Comparison of ENCODE assay signal across 8 mouse cellular contexts in genomic region chr11:55015831-55016241, GRCm38 (mm10). TPM values are rescaled to one million over a fixed set of nuclear protein-coding genes. Genes with fewer than 3 reads are reported as not detected.
A peak's percentile ranks its signal among the peaks of the same experiment; 100 is the strongest.
DNase-seq lines count a peak whose midpoint lies in the region; ATAC-seq lines count a peak whose summit lies in the region.

No protein-coding gene starts in this region.

- no peaks in the 10 kb centered on the region for H3K9me3 ChIP-seq in forebrain, embryonic 15.5 days
- H3K9me3 ChIP-seq in forebrain, embryonic 10.5 days: no peaks in the 10 kb centered on the region
- no peaks in the 10 kb centered on the region for H3K9me3 ChIP-seq in heart, embryonic 15.5 days (replicated peaks)
- no peaks in the 10 kb centered on the region for H3K9me3 ChIP-seq in stomach, embryonic 15.5 days

- H3K27ac ChIP-seq in forebrain, embryonic 15.5 days (replicated peaks): peak overlapping the region; percentile 53
- H3K27ac ChIP-seq in forebrain, embryonic 10.5 days: no peak overlapping the region
- peak overlapping the region; percentile 90 for H3K27ac ChIP-seq in heart, embryonic 15.5 days
- 0 out of 2 replicates have a peak overlapping the region, but pooled peaks have one; percentile 12 for H3K27ac ChIP-seq in stomach, embryonic 15.5 days

- H3K4me2 ChIP-seq in forebrain, embryonic 15.5 days (replicated peaks): no peak overlapping the region
- H3K4me2 ChIP-seq in heart, embryonic 15.5 days: peak overlapping the region; percentile 12; the same call in 1 of the 2 replicates
- no peak overlapping the region for H3K4me2 ChIP-seq in stomach, embryonic 15.5 days

- no peak for DNase-seq in forebrain, embryonic 10.5 days (ENCODE audit: extremely low spot score, low spot score)
- DNase-seq in MN1 (ENCODE audit: low spot score): peak; percentile 79
- peak; percentile 70 to 86 for DNase-seq in cerebellum, postnatal 25 days
- peak; percentile 60 to 65 for DNase-seq in layer of hippocampus, postnatal 10 days (ENCODE audit: low spot score in 2 of 2)
- no peak for DNase-seq in T-cell, adult 2 months (ENCODE audit: low spot score)

- 43% methylated on average over 9 of the region's 9 CpGs for WGBS in forebrain, embryonic 15.5 days
- WGBS in forebrain, embryonic 10.5 days: 87% methylated on average over 9 of the region's 9 CpGs
- 19% methylated on average over 9 of the region's 9 CpGs for WGBS in heart, embryonic 15.5 days
- WGBS in stomach, embryonic 15.5 days: 74% methylated on average over 9 of the region's 9 CpGs

- H3K36me3 ChIP-seq in forebrain, embryonic 15.5 days: peaks cover 2% of the 10 kb centered on the region; the same call in 1 of the 2 replicates
- H3K36me3 ChIP-seq in forebrain, embryonic 10.5 days (replicated peaks): peaks cover 11% of the 10 kb centered on the region
- peaks cover 62% of the 10 kb centered on the region for H3K36me3 ChIP-seq in heart, embryonic 15.5 days
- H3K36me3 ChIP-seq in stomach, embryonic 15.5 days: peaks cover 33% of the 10 kb centered on the region

- H3K4me3 ChIP-seq in forebrain, embryonic 15.5 days: no peak overlapping the region
- no peak overlapping the region for H3K4me3 ChIP-seq in forebrain, embryonic 10.5 days
- no peak overlapping the region for H3K4me3 ChIP-seq in heart, embryonic 15.5 days
- no peak overlapping the region for H3K4me3 ChIP-seq in stomach, embryonic 15.5 days (replicated peaks)

- H3K9ac ChIP-seq in forebrain, embryonic 15.5 days (replicated peaks): no peak overlapping the region
- H3K9ac ChIP-seq in heart, embryonic 15.5 days: no peak overlapping the region
- no peak overlapping the region for H3K9ac ChIP-seq in stomach, embryonic 15.5 days

- ATAC-seq in forebrain, embryonic 15.5 days (replicated peaks): peak; percentile 76
- peak; percentile 85 for ATAC-seq in heart, embryonic 15.5 days (replicated peaks; ENCODE audit: insufficient number of reproducible peaks, insufficient read depth, low FRiP score, low read depth)
- ATAC-seq in stomach, embryonic 15.5 days (ENCODE audit: insufficient read depth, low FRiP score, low read depth): no peak; the same call in 1 of the 2 replicates

- H3K27me3 ChIP-seq in forebrain, embryonic 15.5 days: no peaks in the 10 kb centered on the region
- H3K27me3 ChIP-seq in forebrain, embryonic 10.5 days (ENCODE audit: poor library complexity, severe bottlenecking): no peaks in the 10 kb centered on the region
- H3K27me3 ChIP-seq in heart, embryonic 15.5 days: no peaks in the 10 kb centered on the region
- no peaks in the 10 kb centered on the region for H3K27me3 ChIP-seq in stomach, embryonic 15.5 days (replicated peaks)

- peaks cover 16% of the 10 kb centered on the region for H3K4me1 ChIP-seq in forebrain, embryonic 15.5 days
- peaks cover 18% of the 10 kb centered on the region for H3K4me1 ChIP-seq in forebrain, embryonic 10.5 days
- peaks cover 66% of the 10 kb centered on the region for H3K4me1 ChIP-seq in heart, embryonic 15.5 days (replicated peaks)
- H3K4me1 ChIP-seq in stomach, embryonic 15.5 days: peaks cover 30% of the 10 kb centered on the region

RNA-seq across cellular contexts. Expression of gene Anxa6, which starts 17.4 kb away (rescaled TPM):
- polyA plus RNA-seq in forebrain, embryonic 15.5 days (2015; fragmentation: Nextera tagmentation; extraction: Ambion mirVana): 39.9 and 40.8 TPM in 2 replicates
- 35.4 and 38.9 TPM in 2 replicates for polyA plus RNA-seq in forebrain, embryonic 10.5 days (2016; fragmentation: Nextera tagmentation; extraction: Ambion mirVana)
- 315 and 367 TPM in 2 replicates for polyA plus RNA-seq in heart, embryonic 15.5 days (2015; fragmentation: Nextera tagmentation; extraction: Ambion mirVana)
- 10 to 100 TPM; 88.4 to 88.7 TPM for total RNA-seq in layer of hippocampus, postnatal 10 days (2021)
- 307 and 346 TPM in 2 replicates for polyA plus RNA-seq in stomach, embryonic 15.5 days (2015; fragmentation: Nextera tagmentation; extraction: Ambion mirVana)

RNA-seq across cellular contexts. Expression of gene Tnip1, which starts 53.1 kb away (rescaled TPM):
- 11.3 and 13.2 TPM in 2 replicates for polyA plus RNA-seq in forebrain, embryonic 15.5 days (2015; fragmentation: Nextera tagmentation; extraction: Ambion mirVana)
- polyA plus RNA-seq in forebrain, embryonic 10.5 days (2016; fragmentation: Nextera tagmentation; extraction: Ambion mirVana): 8.8 and 10.0 TPM in 2 replicates
- 20.3 and 24.3 TPM in 2 replicates for polyA plus RNA-seq in heart, embryonic 15.5 days (2015; fragmentation: Nextera tagmentation; extraction: Ambion mirVana)
- 10 to 100 TPM; 29.0 to 32.2 TPM for total RNA-seq in layer of hippocampus, postnatal 10 days (2021)
- 20.0 and 20.5 TPM in 2 replicates for polyA plus RNA-seq in stomach, embryonic 15.5 days (2015; fragmentation: Nextera tagmentation; extraction: Ambion mirVana)

Comparison
In these comparisons a context has a peak if more than half of its experiments do, and no peak if none do; other contexts are left out.
1. DNase-seq: peak in MN1 (single experiment), cerebellum, postnatal 25 days (2 of 2) and layer of hippocampus, postnatal 10 days (2 of 2); none in forebrain, embryonic 10.5 days (single experiment) and T-cell, adult 2 months (single experiment).